Mouse (Mus musculus): Measurements from ENCODE around the gene Psmb2. TPM values are rescaled to one million over a fixed set of nuclear protein-coding genes. Genes with fewer than 3 reads are reported as not detected.

Psmb2 gene
- total and polyA plus RNA-seq, 3 experiments = 201 to 433 TPM; not detected in 1

DNA sequence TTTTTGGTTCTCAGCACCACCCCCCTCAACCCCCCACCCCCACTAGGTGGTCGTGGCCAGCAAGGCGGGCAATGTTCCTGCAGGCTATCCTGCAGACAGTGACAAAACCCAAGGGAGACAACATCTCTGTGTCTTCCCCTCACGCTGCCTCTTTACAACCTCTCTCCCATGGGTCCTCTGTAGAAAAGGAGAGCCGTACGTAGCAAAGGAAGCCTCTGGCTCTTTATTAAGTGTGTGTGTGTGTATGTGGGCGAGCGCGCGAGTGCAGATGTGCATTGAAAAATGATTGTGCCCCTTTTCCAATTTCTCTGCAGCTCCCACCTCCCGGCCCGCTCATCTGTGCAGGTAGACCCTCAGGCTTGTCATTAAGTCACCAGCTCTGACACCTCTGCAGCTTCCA is 41.1 kb upstream of the Psmb2 start:
- Histone ChIP-seq H3K9me3 (replicated peaks; ENCODE audit: insufficient read depth, low read length) (no peaks in the 10 kb centered on the region), H3K36me3 (ENCODE audit: control insufficient read depth in 1 of 2, insufficient read depth in 2 of 2, low read length in 2 of 2) (peaks cover 0 to 2% of the 10 kb centered on the region in 2 experiments; a peak in 1 of 4 replicates), H3K79me2 (ENCODE audit: control insufficient read depth, insufficient read depth, low read length, poor library complexity) (no peaks in the 10 kb centered on the region), H3K27ac (ENCODE audit: control insufficient read depth, low read depth, low read length) (no peak overlapping the region), H3K9ac (ENCODE audit: control insufficient read depth, low read depth, low read length, poor library complexity, severe bottlenecking) (no peak overlapping the region), H3K4me3 (ENCODE audit: control insufficient read depth in 1 of 2, insufficient read depth in 1 of 2, low read depth in 2 of 2, low read length in 2 of 2) (no peak overlapping the region), H3K4me1 (ENCODE audit: control insufficient read depth in 1 of 2, insufficient read depth in 2 of 2, low read length in 2 of 2) (peaks cover 0 to 6% of the 10 kb centered on the region in 2 experiments; a peak in 1 of 4 replicates), H3K27me3 (ENCODE audit: control insufficient read depth in 1 of 2, insufficient read depth in 2 of 2, low read length in 2 of 2) (peaks cover 2 to 14% of the 10 kb centered on the region in 2 experiments)
- no peak for DNase-seq (ENCODE audit: low read depth, low spot score)
- no peak for TF ChIP-seq MAFK (IDR thresholded peaks at IDR 0.05; ENCODE audit: borderline replicate concordance, low read depth, low read length)
- no peak for TF ChIP-seq CHD2 (IDR thresholded peaks at IDR 0.05; ENCODE audit: low read length)
- no peak for TF ChIP-seq KAT2A (conservative IDR thresholded peaks at IDR 0.05; ENCODE audit: low read depth, low read length)
- TF ChIP-seq MAX (IDR thresholded peaks at IDR 0.05; ENCODE audit: low read length) = no peak
- no peak for TF ChIP-seq E2F4 (IDR thresholded peaks at IDR 0.05; ENCODE audit: borderline replicate concordance, low read depth, low read length)
- TF ChIP-seq GATA1 (IDR thresholded peaks at IDR 0.05; ENCODE audit: low read depth, low read length) = no peak
- TF ChIP-seq SMC3 (IDR thresholded peaks at IDR 0.05; ENCODE audit: low read depth, low read length) = no peak
- no peak for TF ChIP-seq ZNF384 (IDR thresholded peaks at IDR 0.05; ENCODE audit: low read depth, low read length)

DNA sequence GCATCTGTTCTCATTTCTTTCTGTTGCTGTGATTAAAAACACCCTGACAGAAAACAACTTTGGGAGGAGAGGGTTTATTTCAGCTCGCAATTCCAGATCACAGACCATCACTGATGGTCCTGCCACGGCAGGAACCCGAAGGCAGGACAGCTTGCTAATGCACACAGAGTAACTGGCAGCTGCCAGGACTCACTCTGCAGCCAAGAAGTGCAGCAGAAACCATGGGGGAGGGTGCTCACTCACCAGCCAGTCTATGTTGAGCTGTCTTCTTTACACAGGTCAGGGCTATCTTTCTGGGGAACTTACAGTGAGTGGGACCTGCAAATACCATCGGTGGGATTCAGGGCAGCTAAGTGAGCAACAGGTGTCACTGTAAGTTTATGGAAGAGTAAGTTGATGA is 40.0 kb upstream of the Psmb2 start:
- H3K4me3 ChIP-seq (ENCODE audit: control insufficient read depth in 1 of 2, insufficient read depth in 1 of 2, low read depth in 2 of 2, low read length in 2 of 2) = no peak overlapping the region
- H3K4me1 ChIP-seq (ENCODE audit: control insufficient read depth in 1 of 2, insufficient read depth in 2 of 2, low read length in 2 of 2) = peaks cover 0 to 6% of the 10 kb centered on the region in 2 experiments; a peak in 1 of 4 replicates
- TF ChIP-seq ZC3H11A (IDR thresholded peaks at IDR 0.05; ENCODE audit: low read depth, low read length) = no peak
- TF ChIP-seq MAFK (IDR thresholded peaks at IDR 0.05; ENCODE audit: borderline replicate concordance, low read depth, low read length) = no peak
- no peak for TF ChIP-seq CHD1 (IDR thresholded peaks at IDR 0.05; ENCODE audit: low read depth, low read length)
- TF ChIP-seq HCFC1 (IDR thresholded peaks at IDR 0.05; ENCODE audit: low read depth, low read length) = no peak
- TF ChIP-seq MYC (IDR thresholded peaks at IDR 0.05; ENCODE audit: low read depth, low read length) = no peak
- TF ChIP-seq KAT2A (conservative IDR thresholded peaks at IDR 0.05; ENCODE audit: low read depth, low read length) = no peak
- no peak for TF ChIP-seq RCOR1 (IDR thresholded peaks at IDR 0.05; ENCODE audit: low read depth, low read length)
- TF ChIP-seq POLR2AphosphoS5 (IDR thresholded peaks at IDR 0.05; ENCODE audit: borderline replicate concordance, low read depth, low read length) = no peak
- no peak for TF ChIP-seq ZMIZ1 (IDR thresholded peaks at IDR 0.05; ENCODE audit: low read depth, low read length)
- no peak for TF ChIP-seq GATA1 (IDR thresholded peaks at IDR 0.05; ENCODE audit: low read depth, low read length)
- no peak for TF ChIP-seq ZNF384 (IDR thresholded peaks at IDR 0.05; ENCODE audit: low read depth, low read length)
- H3K79me2 ChIP-seq (ENCODE audit: control insufficient read depth, insufficient read depth, low read length, poor library complexity) = no peaks in the 10 kb centered on the region
- H3K36me3 ChIP-seq (ENCODE audit: control insufficient read depth in 1 of 2, insufficient read depth in 2 of 2, low read length in 2 of 2) = no peaks in the 10 kb centered on the region; a peak in 1 of 4 replicates
- H3K27ac ChIP-seq (ENCODE audit: control insufficient read depth, low read depth, low read length) = no peak overlapping the region
- H3K9me3 ChIP-seq (replicated peaks; ENCODE audit: insufficient read depth, low read length) = no peaks in the 10 kb centered on the region
- peaks cover 2 to 14% of the 10 kb centered on the region in 2 experiments for H3K27me3 ChIP-seq (ENCODE audit: control insufficient read depth in 1 of 2, insufficient read depth in 2 of 2, low read length in 2 of 2)
- no peak overlapping the region for H3K9ac ChIP-seq (ENCODE audit: control insufficient read depth, low read depth, low read length, poor library complexity, severe bottlenecking)
- no peak for DNase-seq (ENCODE audit: low read depth, low spot score)

Data from MEL (cell line).